Mouse (Mus musculus): ENCODE results near the gene Mettl16. TPM values are rescaled to one million over a fixed set of nuclear protein-coding genes. Genes with fewer than 3 reads are reported as not detected.

Mettl16 gene
- polyA plus RNA-seq, 1 experiment from 2014 or later: 13.4 TPM

DNA sequence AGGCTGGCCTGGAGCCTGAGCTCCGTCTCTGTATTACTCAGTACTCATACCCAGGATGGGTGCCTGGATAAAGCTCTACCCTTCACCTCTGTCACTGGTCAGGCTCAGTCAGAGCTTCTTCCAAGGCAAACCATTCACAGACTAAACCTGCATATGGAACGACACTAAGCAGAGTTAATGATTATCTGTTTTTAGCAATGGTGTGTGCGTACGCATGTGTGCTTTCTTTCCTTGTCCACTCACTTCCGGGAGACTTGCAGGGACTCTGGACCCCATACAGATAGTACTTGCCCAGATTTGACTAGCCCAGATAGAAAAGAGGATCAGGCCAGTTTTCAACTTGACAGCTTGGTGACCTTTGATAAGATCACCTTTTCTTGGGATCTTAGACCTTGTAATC, 56.1 kb downstream of the Mettl16 start:
- Histone ChIP-seq H3K4me3 (ENCODE audit: low read depth, low read length) (no peak overlapping the region), H3K4me1 (replicated peaks; ENCODE audit: control insufficient read depth, insufficient read depth) (no peaks in the 10 kb centered on the region), H3K27me3 (ENCODE audit: control insufficient read depth, insufficient read depth, low read length) (no peaks in the 10 kb centered on the region), H3K27ac (replicated peaks) (peak overlapping the region; percentile 35), H3K36me3 (ENCODE audit: control insufficient read depth, insufficient read depth, low read length) (no peaks in the 10 kb centered on the region), H3K9me3 (ENCODE audit: control insufficient read depth, low read length) (no peaks in the 10 kb centered on the region), H3K4me2 (replicated peaks; ENCODE audit: low read depth) (no peak overlapping the region), H3K9ac (ENCODE audit: low read length) (no peak overlapping the region)
- TF ChIP-seq CTCF (IDR thresholded peaks at IDR 0.05; ENCODE audit: low read depth): no peak
- TF ChIP-seq EP300 (optimal IDR thresholded peaks at IDR 0.05): no peak
- peak; percentile 20 for DNase-seq (ENCODE audit: low spot score)
- no peak for ATAC-seq (ENCODE audit: low FRiP score, low TSS enrichment)
- 74% methylated on average over 5 of the region's 5 CpGs for WGBS

DNA sequence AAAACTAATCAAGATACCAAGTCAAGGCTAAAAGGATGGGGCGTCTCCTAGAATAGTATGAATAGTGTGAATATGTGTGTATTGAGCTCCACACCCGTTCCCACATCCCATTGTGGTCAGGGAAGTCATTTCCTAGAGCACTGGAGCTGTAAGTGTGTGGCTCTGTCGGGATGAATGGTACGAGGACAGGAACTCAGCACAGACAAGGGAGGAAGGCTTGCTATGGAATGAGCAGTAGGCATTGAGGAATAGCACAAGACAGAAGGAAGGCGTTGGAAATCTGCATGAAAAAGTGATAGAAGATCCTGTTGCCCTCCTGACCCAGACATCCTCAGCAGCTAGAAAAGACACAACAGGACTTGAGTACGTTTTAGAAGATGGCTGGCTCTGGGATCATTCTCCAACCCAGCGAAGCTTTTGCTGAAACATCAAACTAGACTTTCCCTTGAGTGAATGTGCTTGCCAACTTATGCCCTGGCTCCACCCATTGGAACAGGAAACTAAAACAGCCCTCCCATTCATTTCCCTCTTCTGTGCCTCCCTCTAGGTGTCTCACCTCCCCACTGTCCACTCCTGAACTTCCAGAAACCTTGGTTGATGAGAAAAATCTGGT, 57.3 kb downstream of the Mettl16 start:
- no peaks in the 10 kb centered on the region for H3K36me3 ChIP-seq (ENCODE audit: control insufficient read depth, insufficient read depth, low read length)
- H3K4me2 ChIP-seq (replicated peaks; ENCODE audit: low read depth): no peak overlapping the region
- no peak for TF ChIP-seq EP300 (optimal IDR thresholded peaks at IDR 0.05)
- no peak for TF ChIP-seq CTCF (IDR thresholded peaks at IDR 0.05; ENCODE audit: low read depth)
- no peaks in the 10 kb centered on the region for H3K9me3 ChIP-seq (ENCODE audit: control insufficient read depth, low read length)
- no peak overlapping the region for H3K9ac ChIP-seq (ENCODE audit: low read length)
- ATAC-seq (ENCODE audit: low FRiP score, low TSS enrichment) (no peak), DNase-seq (ENCODE audit: low spot score) (peak; percentile 28)
- H3K4me3 ChIP-seq (ENCODE audit: low read depth, low read length): no peak overlapping the region
- 0 out of 2 replicates have a peak overlapping the region, but pooled peaks have one; percentile 0 for H3K27ac ChIP-seq (replicated peaks)
- H3K4me1 ChIP-seq (replicated peaks; ENCODE audit: control insufficient read depth, insufficient read depth): 0 out of 2 replicates have a peak, but pooled peaks cover under 1% of the 10 kb centered on the region
- WGBS: 69% methylated on average over 7 of the region's 7 CpGs
- no peaks in the 10 kb centered on the region for H3K27me3 ChIP-seq (ENCODE audit: control insufficient read depth, insufficient read depth, low read length)

DNA sequence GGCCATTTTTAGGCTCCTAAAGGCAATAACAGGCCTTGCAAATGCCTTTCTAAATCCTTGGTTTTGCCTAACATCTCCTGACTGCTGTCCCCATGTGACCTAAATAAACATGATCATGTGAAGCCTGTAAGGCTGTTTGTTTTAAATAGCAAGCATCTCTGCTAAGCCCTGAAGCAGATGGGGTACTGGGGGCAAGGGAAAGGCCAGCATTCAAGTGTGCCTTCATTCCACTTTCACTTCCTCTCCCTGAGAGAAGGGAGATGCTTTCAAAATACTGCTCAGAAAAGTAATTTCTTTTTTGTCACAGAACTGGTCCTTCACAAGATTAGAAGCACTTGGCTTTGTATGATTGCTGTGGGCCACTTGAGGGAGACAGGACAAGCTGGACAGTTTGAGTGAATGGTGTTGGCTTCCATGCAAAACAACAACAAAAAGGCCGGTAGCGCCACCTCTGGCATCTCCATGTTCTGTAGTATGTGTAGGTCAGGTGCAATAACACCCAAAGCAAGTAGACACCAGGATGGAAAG, 57.8 kb downstream of the Mettl16 start:
- no peaks in the 10 kb centered on the region for H3K36me3 ChIP-seq (ENCODE audit: control insufficient read depth, insufficient read depth, low read length)
- TF ChIP-seq EP300 (optimal IDR thresholded peaks at IDR 0.05) (no peak), CTCF (IDR thresholded peaks at IDR 0.05; ENCODE audit: low read depth) (peak; percentile 39)
- H3K4me2 ChIP-seq (replicated peaks; ENCODE audit: low read depth): no peak overlapping the region
- no peak overlapping the region for H3K4me3 ChIP-seq (ENCODE audit: low read depth, low read length)
- no peaks in the 10 kb centered on the region for H3K9me3 ChIP-seq (ENCODE audit: control insufficient read depth, low read length)
- peaks cover 5% of the 10 kb centered on the region; the same call in 1 of the 2 replicates for H3K4me1 ChIP-seq (replicated peaks; ENCODE audit: control insufficient read depth, insufficient read depth)
- WGBS: 25% methylated on average over 2 of the region's 2 CpGs
- H3K27ac ChIP-seq (replicated peaks): no peak overlapping the region
- DNase-seq (ENCODE audit: low spot score): peak; percentile 24
- no peaks in the 10 kb centered on the region for H3K27me3 ChIP-seq (ENCODE audit: control insufficient read depth, insufficient read depth, low read length)
- ATAC-seq (ENCODE audit: low FRiP score, low TSS enrichment): no peak
- H3K9ac ChIP-seq (ENCODE audit: low read length): no peak overlapping the region

DNA sequence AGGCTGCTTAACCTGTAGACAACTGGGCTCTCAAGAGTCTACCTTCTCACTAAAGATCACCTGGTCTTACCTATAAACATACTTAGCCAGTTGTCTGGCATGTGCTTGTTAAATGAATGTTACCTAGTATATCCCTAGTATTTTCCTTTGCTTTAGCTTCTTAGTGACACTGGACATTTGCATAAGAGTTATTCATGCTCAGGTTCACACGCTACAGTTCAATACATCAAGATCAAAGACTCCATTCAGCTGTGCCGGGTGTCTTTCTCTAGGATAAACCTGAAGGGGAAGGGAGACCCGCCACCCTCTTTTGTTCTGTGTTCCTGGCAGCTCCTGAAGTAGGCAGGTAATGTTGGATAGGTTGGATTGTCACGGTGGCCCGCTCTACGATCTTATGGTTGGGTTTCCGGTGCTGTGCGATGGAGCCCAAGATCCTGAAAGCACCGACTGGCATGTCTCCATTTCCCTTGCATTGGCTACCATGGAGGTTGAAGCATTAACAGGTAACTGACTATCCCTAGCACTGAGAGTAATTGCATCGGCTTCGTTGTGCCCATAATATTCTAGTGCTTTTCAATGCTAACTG, 58.4 kb downstream of the Mettl16 start:
- no peaks in the 10 kb centered on the region for H3K9me3 ChIP-seq (ENCODE audit: control insufficient read depth, low read length)
- DNase-seq (ENCODE audit: low spot score) (no peak), ATAC-seq (ENCODE audit: low FRiP score, low TSS enrichment) (no peak)
- 21% methylated on average over 11 of the region's 11 CpGs for WGBS
- H3K36me3 ChIP-seq (ENCODE audit: control insufficient read depth, insufficient read depth, low read length): no peaks in the 10 kb centered on the region
- H3K4me1 ChIP-seq (replicated peaks; ENCODE audit: control insufficient read depth, insufficient read depth): peaks cover 9% of the 10 kb centered on the region; the same call in 1 of the 2 replicates
- H3K9ac ChIP-seq (ENCODE audit: low read length): no peak overlapping the region
- no peaks in the 10 kb centered on the region for H3K27me3 ChIP-seq (ENCODE audit: control insufficient read depth, insufficient read depth, low read length)
- H3K4me3 ChIP-seq (ENCODE audit: low read depth, low read length): no peak overlapping the region
- peak overlapping the region; percentile 68 for H3K4me2 ChIP-seq (replicated peaks; ENCODE audit: low read depth)
- H3K27ac ChIP-seq (replicated peaks): no peak overlapping the region
- TF ChIP-seq CTCF (IDR thresholded peaks at IDR 0.05; ENCODE audit: low read depth): no peak
- TF ChIP-seq EP300 (optimal IDR thresholded peaks at IDR 0.05): no peak

DNA sequence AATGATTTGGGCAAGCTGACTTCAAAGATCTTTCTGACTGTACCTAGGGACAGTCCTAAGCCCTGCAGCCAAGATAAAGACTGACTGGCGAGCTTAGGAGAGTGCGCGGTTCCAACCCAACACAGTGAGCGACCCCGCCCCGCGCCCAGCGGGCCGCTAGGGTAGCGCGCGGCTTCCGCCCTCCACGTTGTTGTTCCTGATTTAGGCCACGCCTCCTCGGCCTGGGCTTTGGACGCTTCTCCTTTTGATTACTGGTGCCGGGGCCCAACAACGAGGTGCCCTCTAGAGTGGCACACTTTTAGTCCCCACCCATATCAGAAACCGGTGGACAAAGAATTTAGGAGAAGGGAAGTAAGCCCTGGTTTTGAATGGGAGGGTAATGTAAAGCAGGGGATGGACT, 59.2 kb downstream of the Mettl16 start:
- Histone ChIP-seq H3K9me3 (ENCODE audit: control insufficient read depth, low read length) (no peaks in the 10 kb centered on the region), H3K27me3 (ENCODE audit: control insufficient read depth, insufficient read depth, low read length) (no peaks in the 10 kb centered on the region), H3K4me2 (replicated peaks; ENCODE audit: low read depth) (peak overlapping the region; percentile 68), H3K4me3 (ENCODE audit: low read depth, low read length) (peak overlapping the region; percentile 90), H3K9ac (ENCODE audit: low read length) (peak overlapping the region; percentile 43), H3K27ac (replicated peaks) (peak overlapping the region; percentile 87), H3K4me1 (replicated peaks; ENCODE audit: control insufficient read depth, insufficient read depth) (peaks cover 9% of the 10 kb centered on the region; the same call in 1 of the 2 replicates), H3K36me3 (ENCODE audit: control insufficient read depth, insufficient read depth, low read length) (no peaks in the 10 kb centered on the region)
- peak; percentile 30 for ATAC-seq (ENCODE audit: low FRiP score, low TSS enrichment)
- TF ChIP-seq EP300 (optimal IDR thresholded peaks at IDR 0.05) (no peak), CTCF (IDR thresholded peaks at IDR 0.05; ENCODE audit: low read depth) (no peak; the same call in 1 of the 2 replicates)
- peak; percentile 88 for DNase-seq (ENCODE audit: low spot score)
- under 1% methylated on average over 20 of the region's 20 CpGs for WGBS

Measured in stomach, postnatal 0 days (tissue).